Mouse (Mus musculus) intestine, embryonic 16.5 days (tissue): ENCODE results near the gene Vwa1. TPM values are rescaled to one million over a fixed set of nuclear protein-coding genes. Genes with fewer than 3 reads are reported as not detected.

Source experiments
- ATAC-seq: fragments of 200-750 bp; cut with Nextera tagmentation; 2 replicates; pipeline ENCODE4 v1.8.0; 2017; ENCODE audit warnings: moderate TSS enrichment, moderate library complexity
- H3K27ac ChIP-seq: fragments of 300-500 bp; sonication (generic); 2 replicates; pipeline ENCODE4 v1.5.1; 2014; ENCODE audit warnings: mild to moderate bottlenecking, low read length
- H3K27me3 ChIP-seq: fragments of 300-500 bp; sonication (generic); replicated peaks from 2 replicates; pipeline ENCODE4 v1.6.1; 2014; ENCODE audit warnings: low read length, control low read depth, mixed read lengths; ENCODE audit not compliant: control insufficient read depth, insufficient read depth
- H3K36me3 ChIP-seq: fragments of 300-500 bp; sonication (generic); 2 replicates; pipeline ENCODE4 v1.6.1; 2014; ENCODE audit warnings: low read length, control low read depth; ENCODE audit not compliant: control insufficient read depth, insufficient read depth
- H3K4me1 ChIP-seq: fragments of 300-500 bp; sonication (generic); 2 replicates; pipeline ENCODE4 v1.6.1; 2014; ENCODE audit warnings: low read length, control low read depth, mixed read lengths; ENCODE audit not compliant: control insufficient read depth, insufficient read depth
- H3K4me2 ChIP-seq: fragments of 300-500 bp; sonication (generic); 2 replicates; pipeline ENCODE4 v1.6.1; 2014; ENCODE audit warnings: low read depth, low read length, control low read depth
- H3K4me3 ChIP-seq: fragments of 300-500 bp; sonication (generic); 2 replicates; pipeline ENCODE4 v1.5.1; 2014; ENCODE audit warnings: mild to moderate bottlenecking, low read length
- H3K9ac ChIP-seq: fragments of 300-500 bp; sonication (generic); 2 replicates; pipeline ENCODE4 v1.6.1; 2014; ENCODE audit warnings: low read depth, low read length
- H3K9me3 ChIP-seq: fragments of 300-500 bp; sonication (generic); 2 replicates; pipeline ENCODE4 v1.6.1; 2016; ENCODE audit warnings: low read length, control low read depth; ENCODE audit not compliant: control insufficient read depth
- WGBS: fragments of 180-500 bp; shearing (Covaris S2); extraction: QIAGEN DNeasy Blood & Tissue Kit; methylation state at CpG from one replicate; pipeline ENCODE4 v1.1.7; 2014; 5-methylcytosine and 5-hydroxymethylcytosine counted together
- microRNA-seq: library from miRNA; unstranded; fragments of <30 nt; microRNA quantifications from one replicate; pipeline ENCODE4, GENCODE M21; 2016
- polyA plus RNA-seq: library from polyadenylated mRNA; unstranded; fragments of >200 nt; fragmentation: Nextera tagmentation; extraction: Ambion mirVana; gene quantifications from 2 replicates; pipeline ENCODE4 v1.2.1, GENCODE M21; 2015

Vwa1 gene
- polyA plus RNA-seq, 1 experiment from 2014 or later = 18.9 TPM

- no peak for ATAC-seq
- Histone ChIP-seq H3K4me3 (no peak overlapping the region), H3K9ac (no peak overlapping the region), H3K36me3 (0 out of 2 replicates have a peak, but pooled peaks cover 3% of the 10 kb centered on the region), H3K4me2 (no peak overlapping the region), H3K9me3 (no peaks in the 10 kb centered on the region), H3K4me1 (no peaks in the 10 kb centered on the region), H3K27ac (no peak overlapping the region), H3K27me3 (no peaks in the 10 kb centered on the region)
- WGBS = 71% methylated on average over 2 of the region's 2 CpGs
These were observed 46.5 kb downstream of the Vwa1 start for GRCm38 (mm10) chr4:155727993-155728392.

- H3K4me3 ChIP-seq = no peak overlapping the region
- H3K4me1 ChIP-seq = no peaks in the 10 kb centered on the region
- 61% methylated on average over 4 of the region's 4 CpGs for WGBS
- H3K27ac ChIP-seq = no peak overlapping the region
- no peaks in the 10 kb centered on the region for H3K27me3 ChIP-seq
- peak; percentile 24; the same call in 1 of the 2 replicates for ATAC-seq
- no peaks in the 10 kb centered on the region for H3K9me3 ChIP-seq
- H3K4me2 ChIP-seq = no peak overlapping the region
- H3K9ac ChIP-seq = no peak overlapping the region
- H3K36me3 ChIP-seq = peaks cover 4% of the 10 kb centered on the region; the same call in 1 of the 2 replicates
These were observed 52.8 kb downstream of the Vwa1 start for GRCm38 (mm10) chr4:155721668-155722083.

Small RNAs within 50 kb of the gene (microRNA-seq; reads per million reads assigned to microRNA genes)
- not detected for gene Gm27743

Other genes starting within 250 kb of the Vwa1 start
- gene Nadk, start 212.3 kb downstream of the Vwa1 start, polyA plus RNA-seq = 97.3 and 98.2 TPM in 2 replicates
- gene Slc35e2, start 173.3 kb downstream of the Vwa1 start, polyA plus RNA-seq = 6.2 and 7.1 TPM in 2 replicates
- gene Cdk11b, start 149.8 kb downstream of the Vwa1 start, polyA plus RNA-seq = 48.4 and 49.8 TPM in 2 replicates
- not detected in 2 replicates for gene Gm10563, start 129.3 kb downstream of the Vwa1 start, polyA plus RNA-seq
- 39.6 and 41.3 TPM in 2 replicates for gene Mmp23, start 121.3 kb downstream of the Vwa1 start, polyA plus RNA-seq
- gene Mib2, start 105.5 kb downstream of the Vwa1 start, polyA plus RNA-seq = 18.6 and 18.7 TPM in 2 replicates
- gene Fndc10, start 80.4 kb downstream of the Vwa1 start, polyA plus RNA-seq = 1.9 and 2.0 TPM in 2 replicates
- 155 and 163 TPM in 2 replicates for gene Ssu72, start 69.9 kb downstream of the Vwa1 start, polyA plus RNA-seq
- gene Tmem240, start 39.9 kb downstream of the Vwa1 start, polyA plus RNA-seq = 0.16 and 0.23 TPM in 2 replicates
- 142 and 150 TPM in 2 replicates for gene Atad3a, start 13.6 kb downstream of the Vwa1 start, polyA plus RNA-seq
- 0.89 and 1.1 TPM in 2 replicates for gene Tmem88b, start 11.2 kb upstream of the Vwa1 start, polyA plus RNA-seq
- gene Ankrd65, start 15.7 kb upstream of the Vwa1 start, polyA plus RNA-seq = not detected in 2 replicates
- gene Mrpl20, start 28.2 kb upstream of the Vwa1 start, polyA plus RNA-seq = 210 and 226 TPM in 2 replicates
- gene Ccnl2, start 37.8 kb upstream of the Vwa1 start, polyA plus RNA-seq = 130 and 131 TPM in 2 replicates
- 180 and 196 TPM in 2 replicates for gene Aurkaip1, start 56.6 kb upstream of the Vwa1 start, polyA plus RNA-seq
- gene Mxra8, start 65.0 kb upstream of the Vwa1 start, polyA plus RNA-seq = 76.3 and 80.5 TPM in 2 replicates
- gene Dvl1, start 72.7 kb upstream of the Vwa1 start, polyA plus RNA-seq = 3.7 and 4.7 TPM in 2 replicates
- gene Tas1r3, start 88.7 kb upstream of the Vwa1 start, polyA plus RNA-seq = 0.28 and 0.32 TPM in 2 replicates
- gene Cptp, start 94.7 kb upstream of the Vwa1 start, polyA plus RNA-seq = 23.6 and 24.9 TPM in 2 replicates
- 60.0 and 67.1 TPM in 2 replicates for gene Ints11, start 94.8 kb upstream of the Vwa1 start, polyA plus RNA-seq
- gene Pusl1, start 117.1 kb upstream of the Vwa1 start, polyA plus RNA-seq = 49.4 and 58.6 TPM in 2 replicates
- 9.8 and 10.8 TPM in 2 replicates for gene Acap3, start 117.1 kb upstream of the Vwa1 start, polyA plus RNA-seq
- 89.5 and 93.4 TPM in 2 replicates for gene Ube2j2, start 169.1 kb upstream of the Vwa1 start, polyA plus RNA-seq
- 59.9 and 75.4 TPM in 2 replicates for gene C1qtnf12, start 187.6 kb upstream of the Vwa1 start, polyA plus RNA-seq
- 11.7 and 12.0 TPM in 2 replicates for gene B3galt6, start 218.0 kb upstream of the Vwa1 start, polyA plus RNA-seq
- 165 and 171 TPM in 2 replicates for gene Sdf4, start 218.2 kb upstream of the Vwa1 start, polyA plus RNA-seq
- gene Tnfrsf4, start 239.1 kb upstream of the Vwa1 start, polyA plus RNA-seq = 0.55 and 0.86 TPM in 2 replicates